Mouse (Mus musculus): ENCODE results near the gene Birc6. TPM values are rescaled to one million over a fixed set of nuclear protein-coding genes. Genes with fewer than 3 reads are reported as not detected.

Birc6 gene
- polyA plus RNA-seq, 1 experiment from 2014 or later, result 46.6 TPM

DNA sequence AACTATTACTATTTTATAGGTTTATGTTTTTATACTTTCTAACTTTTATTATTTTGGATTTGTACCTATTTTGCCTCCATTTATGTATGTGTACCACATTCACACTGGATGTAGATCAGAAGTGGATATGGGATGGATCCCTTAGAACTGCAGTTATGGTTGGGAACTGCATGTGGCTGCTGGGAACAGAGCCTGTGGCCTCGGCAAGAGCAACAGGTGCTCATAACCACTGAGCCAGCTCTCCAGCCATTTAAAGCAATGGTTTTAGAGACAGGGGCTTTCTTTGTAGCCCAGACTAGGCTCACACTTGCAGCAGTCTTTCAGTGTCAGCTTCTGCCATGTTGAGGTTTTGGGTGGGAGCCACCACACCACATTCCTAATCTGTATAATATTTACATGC lies 221.6 kb downstream of the Birc6 start:
- WGBS, result 82% methylated on average over 1 of the region's 1 CpGs
- no peak overlapping the region for H3K9ac ChIP-seq (ENCODE audit: low read length)
- H3K9me3 ChIP-seq (replicated peaks; ENCODE audit: control insufficient read depth, low read length), result no peaks in the 10 kb centered on the region
- no peaks in the 10 kb centered on the region for H3K4me1 ChIP-seq (ENCODE audit: control insufficient read depth, insufficient read depth, low read length)
- no peaks in the 10 kb centered on the region for H3K27me3 ChIP-seq (ENCODE audit: control insufficient read depth, insufficient read depth, low read length)
- no peaks in the 10 kb centered on the region for H3K36me3 ChIP-seq (ENCODE audit: control insufficient read depth, insufficient read depth)
- no peak for ATAC-seq (replicated peaks; ENCODE audit: extremely low read depth, insufficient read depth, low FRiP score)
- H3K27ac ChIP-seq (ENCODE audit: low read length), result no peak overlapping the region
- no peak overlapping the region for H3K4me3 ChIP-seq (ENCODE audit: low read length)
- no peak overlapping the region for H3K4me2 ChIP-seq (ENCODE audit: low read depth, low read length)

DNA sequence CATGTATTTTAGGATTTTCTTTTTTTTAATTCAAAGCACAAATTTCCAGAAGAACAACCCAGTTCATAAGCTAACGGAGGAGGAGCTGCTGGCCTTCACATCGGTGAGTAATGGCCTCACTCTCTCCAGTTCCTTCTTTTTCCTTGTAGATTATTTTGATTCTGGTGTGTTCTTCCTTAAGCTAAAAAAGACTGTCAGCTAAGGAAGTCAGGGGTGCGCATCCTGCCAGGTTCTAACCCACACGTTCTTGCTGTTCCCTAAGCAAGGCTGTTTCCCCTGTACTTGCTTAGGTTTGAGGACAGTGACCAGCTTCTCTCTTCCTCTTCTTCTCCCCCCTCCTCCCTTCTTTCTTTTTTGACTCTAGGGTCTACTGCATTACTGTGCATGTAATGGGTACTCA lies 222.9 kb downstream of the Birc6 start:
- Histone ChIP-seq H3K4me3 (ENCODE audit: low read length) (no peak overlapping the region), H3K27me3 (ENCODE audit: control insufficient read depth, insufficient read depth, low read length) (no peaks in the 10 kb centered on the region), H3K27ac (ENCODE audit: low read length) (no peak overlapping the region), H3K9me3 (replicated peaks; ENCODE audit: control insufficient read depth, low read length) (no peaks in the 10 kb centered on the region), H3K9ac (ENCODE audit: low read length) (no peak overlapping the region), H3K36me3 (ENCODE audit: control insufficient read depth, insufficient read depth) (no peaks in the 10 kb centered on the region; the same call in 1 of the 2 replicates), H3K4me2 (ENCODE audit: low read depth, low read length) (no peak overlapping the region), H3K4me1 (ENCODE audit: control insufficient read depth, insufficient read depth, low read length) (no peaks in the 10 kb centered on the region)
- ATAC-seq (replicated peaks; ENCODE audit: extremely low read depth, insufficient read depth, low FRiP score), result no peak
- 84% methylated on average over 4 of the region's 4 CpGs for WGBS

Other genes with a start within 250 kb of the Birc6 start
- gene Memo1, start 232.8 kb upstream of the Birc6 start, polyA plus RNA-seq (2015; fragmentation: Nextera tagmentation; extraction: Ambion mirVana), result 71.4 and 72.2 TPM in 2 replicates
- gene Dpy30, start 204.4 kb upstream of the Birc6 start, polyA plus RNA-seq (2015; fragmentation: Nextera tagmentation; extraction: Ambion mirVana), result 184 and 188 TPM in 2 replicates
- gene Spast, start 189.3 kb upstream of the Birc6 start, polyA plus RNA-seq (2015; fragmentation: Nextera tagmentation; extraction: Ambion mirVana), result 9.1 and 9.4 TPM in 2 replicates
- 25.9 and 26.7 TPM in 2 replicates for gene Slc30a6, start 132.7 kb upstream of the Birc6 start, polyA plus RNA-seq (2015; fragmentation: Nextera tagmentation; extraction: Ambion mirVana)
- gene Nlrc4, start 69.2 kb upstream of the Birc6 start, polyA plus RNA-seq (2015; fragmentation: Nextera tagmentation; extraction: Ambion mirVana), result 0.07 and 0.28 TPM in 2 replicates
- 52.7 and 56.6 TPM in 2 replicates for gene Yipf4, start 38.8 kb upstream of the Birc6 start, polyA plus RNA-seq (2015; fragmentation: Nextera tagmentation; extraction: Ambion mirVana)
- gene Ttc27, start 189.4 kb downstream of the Birc6 start, polyA plus RNA-seq (2015; fragmentation: Nextera tagmentation; extraction: Ambion mirVana), result 15.4 and 15.6 TPM in 2 replicates